Mouse (Mus musculus) kidney, adult 2 months (tissue): Measurements from ENCODE around the gene Dact3.

Experiments
- CTCF ChIP-seq: fragments of 200-500 bp; conservative IDR thresholded peaks from 2 replicates; pipeline ENCODE4 v1.5.1; 2011; ENCODE audit warnings: low read depth, mild to moderate bottlenecking, control low read depth, low read length, moderate library complexity, mixed read lengths; ENCODE audit not compliant: insufficient read depth, insufficient read length
- POLR2A ChIP-seq: fragments of 200-500 bp; IDR thresholded peaks from one replicate; pipeline ENCODE4 v1.6.1; 2011; ENCODE audit warnings: low read depth, low read length, control low read depth

DNA sequence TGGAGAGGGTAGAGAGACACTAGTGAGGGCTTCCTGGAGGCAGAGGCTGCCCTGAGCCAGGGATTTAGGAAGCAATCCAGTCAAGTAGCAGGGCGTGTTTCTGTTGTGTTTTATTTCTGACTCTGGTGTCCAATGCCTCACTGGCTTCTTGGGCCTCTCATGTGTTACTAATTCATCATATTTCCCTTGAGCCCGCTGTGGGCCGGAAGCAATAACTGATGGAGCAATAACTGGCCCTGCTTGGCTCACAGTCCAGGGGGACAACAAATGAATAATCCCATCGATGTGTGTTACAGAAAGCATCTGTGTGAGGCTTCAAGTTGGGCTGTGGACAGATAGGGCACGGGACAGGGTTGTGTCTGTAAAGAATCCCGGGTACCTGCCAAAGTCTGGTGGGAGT, 37.2 kb downstream of the Dact3 start:
- TF ChIP-seq CTCF (no peak), POLR2A (no peak)
